Mouse (Mus musculus) gastrocnemius, adult 8-10 months (tissue): ENCODE measurements around the gene Golm1. TPM values are rescaled to one million over a fixed set of nuclear protein-coding genes. Genes with fewer than 3 reads are reported as not detected.
"Not testable (repeated sequence)": the region's sequence is repeated elsewhere in the genome, so short reads cannot be mapped to it uniquely, and the experiment has no call there.

Experiments used
- DNase-seq, 2 experiments: peaks; one replicate each; pipeline ENCODE4 v3.0.0; 2022; ENCODE audit warnings: low spot score in 2 of 2
- total RNA-seq, 4 experiments: library from RNA; stranded (reverse); gene quantifications; 2 replicates each; pipeline ENCODE4 v1.2.4; 2022

The Golm1 gene
- total RNA-seq, 4 experiments from 2014 or later, result 5.5 to 9.3 (median 7.5) TPM

DNA sequence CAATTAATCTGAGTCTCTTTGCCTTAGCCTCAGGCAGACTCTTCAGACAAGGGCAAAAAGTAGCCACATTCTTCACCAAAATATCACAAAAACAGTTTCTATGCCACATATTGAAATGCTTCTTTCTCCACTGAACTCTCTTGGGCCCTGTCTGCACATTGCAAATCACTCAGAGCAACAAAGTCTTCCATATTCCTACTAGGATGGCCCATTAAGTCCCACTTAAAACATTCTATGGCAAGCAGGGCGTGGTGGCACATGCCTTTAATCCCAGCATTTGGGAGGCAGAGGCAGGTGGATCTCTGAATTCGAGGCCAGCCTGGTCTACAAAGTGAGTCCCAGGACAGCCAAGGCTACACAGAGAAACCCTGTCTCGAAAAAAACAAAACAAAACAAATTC lies 83.6 kb downstream of the Golm1 start:
- DNase-seq, result not testable (repeated sequence)

- DNase-seq, result no peak
Observed at GRCm38 (mm10) chr13:59590691-59591090, 84.9 kb downstream of the Golm1 start.

DNA sequence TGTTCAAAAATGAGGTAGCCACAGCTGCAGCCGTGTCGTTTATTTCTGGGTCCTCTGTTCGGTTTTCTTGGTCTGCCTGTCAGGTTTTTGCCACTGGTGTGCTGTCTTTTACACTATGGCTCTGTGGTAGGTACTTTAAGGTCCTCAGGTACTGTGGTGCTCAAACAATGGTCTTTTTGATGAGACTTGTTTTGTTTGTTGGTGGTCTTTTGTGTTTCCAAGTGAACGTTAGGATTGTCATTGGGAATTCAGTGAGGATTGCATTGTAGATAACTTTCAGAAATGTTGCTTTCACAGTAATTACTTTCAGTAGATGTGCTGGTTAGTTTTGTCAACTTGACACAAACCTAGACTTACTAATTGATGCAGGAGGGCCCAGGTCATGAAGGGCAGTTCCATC lies 85.9 kb downstream of the Golm1 start:
- no peak for DNase-seq

DNA sequence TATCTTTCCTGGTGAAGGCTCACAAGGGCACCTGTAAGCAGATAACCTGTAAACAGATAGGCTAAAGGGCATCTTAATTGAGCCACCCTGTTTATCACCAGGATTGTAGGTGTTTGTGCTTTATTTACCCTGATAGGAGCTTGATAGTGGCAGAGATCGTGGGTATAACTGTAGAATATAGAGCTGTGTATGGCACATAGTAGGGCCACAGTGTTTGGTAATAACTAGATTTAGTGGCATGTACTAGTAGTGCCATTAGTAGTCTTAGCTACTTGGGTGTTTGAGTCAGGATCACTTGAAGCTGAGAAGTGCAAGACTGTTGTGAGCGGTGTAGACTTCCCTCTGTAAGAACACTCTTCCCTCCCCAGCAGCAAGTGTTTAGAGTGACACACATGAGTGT lies 88.4 kb downstream of the Golm1 start:
- no peak for DNase-seq

DNA sequence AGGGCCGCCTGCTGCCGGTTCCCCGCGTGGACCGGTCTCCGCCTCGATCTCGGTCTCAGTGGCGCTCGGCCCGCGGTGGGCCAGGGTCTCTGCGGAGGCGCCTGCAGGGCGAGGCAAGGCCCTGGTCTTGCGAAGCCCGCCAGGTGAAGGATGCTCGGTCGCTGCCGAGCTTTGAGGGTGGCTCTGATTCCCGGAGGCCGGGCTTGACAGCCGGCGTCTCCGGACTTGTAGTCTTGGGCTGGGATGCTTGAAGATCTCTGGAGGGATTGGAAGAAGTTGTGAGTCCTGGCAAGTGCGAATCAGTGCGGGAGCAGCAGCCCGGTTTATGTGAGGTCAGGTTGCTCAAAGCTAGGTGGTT lies 90.0 kb downstream of the Golm1 start:
- peak in 1 of 2 experiments; percentile 9 for DNase-seq

DNA sequence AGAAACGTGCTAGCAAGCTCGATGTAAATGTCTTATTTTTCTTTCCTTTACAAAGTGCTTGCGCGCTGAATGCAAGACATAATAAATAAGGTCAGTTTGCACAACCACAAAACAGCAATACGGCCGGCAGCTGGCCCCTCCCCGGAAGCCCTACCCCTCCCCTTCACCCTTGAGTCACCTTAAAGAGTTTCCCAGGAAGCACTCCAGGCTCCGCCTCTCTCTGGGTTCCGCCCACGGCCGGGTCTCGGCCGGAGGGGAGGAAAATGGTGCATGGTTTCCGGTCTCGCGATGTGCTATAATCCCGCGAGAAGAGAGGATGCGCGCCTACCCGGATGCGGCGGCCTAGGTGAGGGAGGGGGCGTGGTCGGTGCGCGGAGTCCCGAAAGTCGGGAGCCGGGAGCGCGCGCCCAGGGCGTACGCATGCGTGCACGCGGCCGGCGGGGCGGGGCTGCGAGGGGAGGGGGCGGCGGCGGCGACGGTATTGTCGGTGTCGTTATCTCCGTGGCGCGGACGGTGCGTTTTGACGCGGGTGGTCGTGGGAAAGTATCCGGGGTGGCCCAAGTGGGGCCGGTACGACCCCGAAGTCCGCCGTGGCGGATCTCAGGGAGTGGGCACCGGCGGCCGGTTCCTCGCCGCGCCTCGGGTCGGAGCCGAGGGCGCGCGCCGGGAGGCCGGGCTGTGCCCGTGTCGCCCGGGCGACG lies 90.5 kb downstream of the Golm1 start, which contains the start of the genes Agtpbp1 and Naa35:
Gene Agtpbp1 (minus strand): TSS at position 281 of the 701 bp plus-strand sequence.
Gene Naa35 (plus strand): TSS at position 313 of the 701 bp plus-strand sequence.
- DNase-seq, result peak; percentile 99

Other genes with a start within 250 kb of the Golm1 start
- gene Agtpbp1, start 90.6 kb downstream of the Golm1 start, total RNA-seq, result 10 to 100 TPM; 77.0 to 85.2 (median 83.0) TPM
- gene Naa35, start 90.6 kb downstream of the Golm1 start, total RNA-seq, result 10 to 100 TPM; 29.0 to 38.6 (median 35.3) TPM
- not detected for gene 4921517D22Rik, start 18.3 kb upstream of the Golm1 start, total RNA-seq
- not detected for gene Spata31d1a, start 34.5 kb upstream of the Golm1 start, total RNA-seq
- gene Spata31d1b, start 36.5 kb upstream of the Golm1 start, total RNA-seq, result not detected
- not detected for gene Spata31d1d, start 55.9 kb upstream of the Golm1 start, total RNA-seq
- gene 1700014D04Rik, start 70.9 kb upstream of the Golm1 start, total RNA-seq, result under 1 TPM in 2 of 4 experiments, not detected in 2; 0.10 to 0.12 TPM
- gene Isca1, start 94.0 kb upstream of the Golm1 start, total RNA-seq, result 100 to 1,000 TPM; 159 to 209 (median 180) TPM
- gene Gm49354, start 106.4 kb upstream of the Golm1 start, total RNA-seq, result not detected
- 10 to 100 TPM; 28.7 to 42.3 (median 34.5) TPM for gene Tut7, start 147.3 kb upstream of the Golm1 start, total RNA-seq